Mouse (Mus musculus): ENCODE data around the gene Pih1d1.

Pih1d1 gene

GRCm38 (mm10) chr7:45126844-45127699 lies 27.0 kb upstream of the Pih1d1 start:
- DNase-seq (ENCODE audit: inconsistent ontology term) = no peak

DNA sequence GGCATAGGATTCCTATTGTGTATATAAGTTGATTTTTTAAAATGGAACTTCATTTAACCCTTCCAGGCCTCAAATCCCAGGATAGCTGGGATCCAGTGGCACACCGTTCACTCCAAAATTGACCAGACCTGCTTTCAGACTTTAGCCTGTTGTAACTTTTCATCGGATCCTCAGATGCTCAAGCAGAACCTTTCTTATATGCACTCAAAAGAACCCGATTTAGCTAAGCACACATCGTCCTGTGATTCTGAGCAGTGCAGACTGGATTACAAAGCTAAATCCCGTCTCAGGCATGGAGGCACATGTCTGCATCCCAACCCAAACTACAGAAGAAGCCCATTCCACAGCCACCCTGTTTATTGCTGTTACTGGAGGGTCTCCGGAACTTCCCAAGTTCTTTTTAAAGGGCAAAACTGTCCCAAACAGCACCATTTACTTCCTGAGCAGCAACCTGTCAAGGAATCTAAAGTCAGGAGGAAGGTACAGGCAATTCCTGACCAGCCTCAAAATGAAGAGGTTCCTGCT lies 26.3 kb upstream of the Pih1d1 start:
- DNase-seq (ENCODE audit: inconsistent ontology term) = no peak

GRCm38 (mm10) chr7:45128624-45129246 lies 25.4 kb upstream of the Pih1d1 start, which contains the start of gene Rpl13a:
Gene Rpl13a, minus strand, starts transcription at chr7:45128761.
- peak; percentile 97 for DNase-seq (ENCODE audit: inconsistent ontology term)

DNA sequence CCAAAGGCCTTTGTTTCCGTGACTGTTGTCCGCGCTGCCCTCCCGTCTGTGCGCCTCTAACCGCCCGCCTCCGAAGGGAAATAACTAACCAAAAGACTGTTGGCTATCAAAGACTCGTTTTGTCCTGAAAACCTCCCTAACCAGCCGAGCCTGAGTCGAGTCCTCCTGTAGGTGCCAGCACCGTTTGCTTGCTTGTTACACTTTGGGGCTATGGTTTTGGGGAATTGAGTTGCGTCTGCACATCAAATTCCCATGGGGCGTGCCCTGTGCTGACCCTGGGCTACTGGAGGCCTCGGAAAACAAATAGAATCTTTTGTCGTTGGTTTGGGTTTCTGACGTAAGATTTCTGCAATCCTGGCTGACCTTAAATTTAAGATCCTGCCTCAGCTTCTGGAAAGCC lies 24.8 kb upstream of the Pih1d1 start:
- DNase-seq (ENCODE audit: inconsistent ontology term) = no peak

DNA sequence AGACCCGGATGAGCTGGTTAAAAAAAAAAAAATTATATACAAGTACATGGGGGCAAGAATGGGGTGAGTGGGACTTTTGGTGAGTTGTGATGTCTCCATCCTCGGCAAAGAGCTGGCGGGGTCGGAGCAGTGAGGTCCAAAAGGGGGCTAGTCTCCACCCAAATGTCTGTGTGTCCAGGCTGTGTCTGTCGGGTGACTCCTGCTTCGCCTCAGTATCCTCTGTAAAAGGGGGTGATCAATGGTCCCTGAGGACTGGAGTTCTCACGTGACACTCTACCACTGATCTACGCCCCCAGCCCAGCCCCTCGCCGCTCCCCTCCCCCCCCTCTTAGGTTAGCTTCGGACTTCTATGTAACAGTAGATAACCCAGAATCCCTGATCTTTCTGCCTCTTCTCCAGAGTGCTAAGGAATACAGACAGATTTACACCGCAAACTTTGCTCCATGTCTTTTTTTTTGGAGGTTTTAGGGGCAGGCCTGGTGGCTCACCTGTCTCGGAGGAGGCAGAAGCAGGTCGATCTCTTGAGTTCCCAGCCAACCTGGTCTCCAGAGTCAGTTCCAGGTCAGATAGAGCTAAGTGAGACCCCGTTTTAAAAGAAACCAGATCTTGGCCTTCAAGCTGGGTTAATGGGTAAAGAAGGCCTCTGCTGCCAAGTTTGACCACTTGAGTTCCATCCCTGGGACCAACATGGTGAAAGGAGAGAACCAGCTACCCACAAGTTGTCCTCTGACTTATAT lies 24.2 kb upstream of the Pih1d1 start:
- DNase-seq (ENCODE audit: inconsistent ontology term) = no peak

- no peak for DNase-seq (ENCODE audit: inconsistent ontology term)
Observed at GRCm38 (mm10) chr7:45131850-45132249, 22.3 kb upstream of the Pih1d1 start.

DNA sequence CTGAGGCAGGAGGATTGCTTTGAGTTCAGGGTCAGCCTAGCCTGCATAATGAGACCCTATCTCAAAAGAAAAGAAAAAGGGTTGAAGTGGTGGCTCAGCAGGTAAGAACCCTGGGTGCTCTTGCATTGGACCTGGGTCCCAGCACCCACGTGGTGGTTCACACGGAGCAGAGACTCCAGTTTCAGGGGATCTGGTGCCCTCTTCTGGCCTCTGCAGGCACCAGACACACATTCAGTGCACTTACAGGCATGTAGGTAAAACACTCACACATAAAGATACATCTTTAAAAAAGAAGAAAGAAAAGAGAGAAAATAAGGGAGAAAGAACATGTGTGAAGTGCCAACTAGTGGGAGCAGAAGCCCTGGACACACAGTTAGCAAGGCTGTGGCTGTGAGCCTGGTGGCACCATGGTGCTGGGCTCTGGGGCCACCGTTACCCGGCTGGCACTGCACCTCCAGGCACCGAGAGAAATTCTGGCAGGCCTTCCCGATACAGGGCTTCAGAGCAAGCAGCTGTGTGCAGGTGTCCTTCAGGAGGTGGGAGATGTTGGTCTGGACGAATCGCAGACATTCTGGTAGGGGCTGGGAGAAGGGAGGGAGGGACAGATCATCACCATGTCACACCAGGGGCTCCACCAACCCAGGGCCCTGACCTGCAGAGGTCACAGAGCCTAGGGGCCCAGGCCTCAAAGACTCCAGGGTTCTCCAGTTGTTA lies 20.5 kb upstream of the Pih1d1 start:
- DNase-seq (ENCODE audit: inconsistent ontology term) = no peak

DNA sequence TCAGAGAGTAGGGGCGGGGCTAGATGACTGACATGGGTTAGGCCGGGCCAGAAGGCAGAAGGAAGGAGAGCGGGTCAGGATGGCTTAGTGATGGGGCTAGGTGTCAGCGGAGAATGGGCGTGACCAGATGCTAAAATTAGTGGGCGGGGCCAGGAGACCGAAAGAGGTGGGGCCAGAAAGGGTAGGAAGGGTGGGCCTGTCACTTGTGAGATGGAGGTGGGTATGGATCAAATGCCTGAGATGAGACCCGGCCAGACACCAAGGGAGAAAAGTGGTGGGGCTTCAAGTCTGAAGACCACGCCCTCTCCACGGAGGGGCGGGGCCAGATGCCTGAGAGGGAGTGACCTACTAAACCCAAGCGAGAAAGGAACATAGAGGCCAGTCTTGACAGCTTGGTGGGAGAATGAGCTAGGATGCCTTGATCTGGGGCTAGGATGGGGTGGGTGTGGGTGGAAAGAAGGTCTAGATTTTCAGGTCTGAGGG lies 19.5 kb upstream of the Pih1d1 start:
- peak; percentile 34 for DNase-seq (ENCODE audit: inconsistent ontology term)

- no peak for DNase-seq (ENCODE audit: inconsistent ontology term)
Observed at GRCm38 (mm10) chr7:45135370-45135769, 18.7 kb upstream of the Pih1d1 start.

- DNase-seq (ENCODE audit: inconsistent ontology term) = peak; percentile 92
Observed at GRCm38 (mm10) chr7:45135993-45136567, 18.0 kb upstream of the Pih1d1 start, which contains the start of the genes Gm45713 and Flt3l. Gene Gm45713, minus strand, starts transcription at chr7:45136231. Gene Flt3l, minus strand, starts transcription at chr7:45136432.

- DNase-seq (ENCODE audit: inconsistent ontology term) = no peak
Observed at GRCm38 (mm10) chr7:45137171-45138006, 16.7 kb upstream of the Pih1d1 start.

- DNase-seq (ENCODE audit: inconsistent ontology term) = no peak
Observed at GRCm38 (mm10) chr7:45138403-45138802, 15.7 kb upstream of the Pih1d1 start.

- DNase-seq (ENCODE audit: inconsistent ontology term) = no peak
Observed at GRCm38 (mm10) chr7:45139904-45140723, 14.0 kb upstream of the Pih1d1 start.

- DNase-seq (ENCODE audit: inconsistent ontology term) = no peak
Observed at GRCm38 (mm10) chr7:45141319-45141718, 12.8 kb upstream of the Pih1d1 start.

DNA sequence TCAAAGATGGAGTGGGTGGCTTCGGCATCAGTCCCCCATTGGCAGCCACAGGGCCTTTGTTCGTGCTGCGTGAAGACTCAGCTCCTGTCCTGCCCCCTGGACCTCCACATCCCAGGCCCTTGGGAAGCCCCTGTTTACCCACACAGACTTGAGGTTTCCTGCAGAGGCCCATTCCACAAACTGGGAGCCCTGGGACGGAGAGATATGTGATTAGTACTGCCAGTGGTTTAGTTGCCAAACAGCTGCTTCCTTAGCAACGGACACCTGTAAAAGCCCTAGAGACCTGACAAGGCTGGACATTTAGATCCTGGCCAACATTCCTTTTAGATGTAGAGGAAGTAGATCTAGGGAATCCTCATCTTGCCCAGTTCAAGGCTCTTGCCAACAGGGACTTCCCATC lies 12.2 kb upstream of the Pih1d1 start:
- DNase-seq (ENCODE audit: inconsistent ontology term) = no peak

GRCm38 (mm10) chr7:45144368-45145174 lies 9.5 kb upstream of the Pih1d1 start:
- no peak for DNase-seq (ENCODE audit: inconsistent ontology term)

- DNase-seq (ENCODE audit: inconsistent ontology term) = no peak
Observed at GRCm38 (mm10) chr7:45145460-45145859, 8.6 kb upstream of the Pih1d1 start.

GRCm38 (mm10) chr7:45147267-45147666 lies 6.8 kb upstream of the Pih1d1 start:
- DNase-seq (ENCODE audit: inconsistent ontology term) = no peak
